Mouse (Mus musculus) bone marrow macrophage, adult 2 months (primary cell): ENCODE results near the gene Srsf10.

Source experiments
- CTCF ChIP-seq: IDR thresholded peaks from 2 replicates; pipeline ENCODE4 v1.5.1; 2012; ENCODE audit warnings: low read depth, mild to moderate bottlenecking, low read length, moderate library complexity
- POLR2A ChIP-seq: IDR thresholded peaks from 2 replicates; pipeline ENCODE4 v1.6.1; 2012; ENCODE audit warnings: mild to moderate bottlenecking, low read depth, low read length, borderline replicate concordance

DNA sequence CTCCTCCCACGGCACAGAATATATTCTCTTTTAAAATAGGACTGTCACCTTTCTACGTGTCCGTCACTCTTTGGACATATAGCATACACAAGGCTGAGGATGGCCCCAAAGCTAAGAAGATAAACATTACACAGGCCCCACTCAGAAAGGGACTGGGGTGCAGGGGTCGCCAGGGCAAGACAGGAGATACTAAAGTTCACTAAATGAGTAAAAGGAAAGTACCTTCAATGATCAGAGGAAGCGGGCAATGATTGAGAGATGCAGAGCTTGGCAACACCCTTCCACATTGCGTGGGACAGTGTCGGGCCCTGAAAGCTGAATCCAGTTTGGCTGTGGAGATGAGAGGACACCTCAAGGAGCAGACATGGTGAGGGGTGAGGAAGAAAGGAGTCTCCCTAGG, 40.7 kb upstream of the Srsf10 start:
- TF ChIP-seq POLR2A (no peak), CTCF (no peak)
